Mouse (Mus musculus): ENCODE data around the gene Galnt10. TPM values are rescaled to one million over a fixed set of nuclear protein-coding genes. Genes with fewer than 3 reads are reported as not detected.

Galnt10 gene
- polyA plus RNA-seq, 1 experiment, result 27.2 TPM

GRCm38 (mm10) chr11:57689811-57690210, 44.6 kb downstream of the Galnt10 start:
- Histone ChIP-seq H3K27me3 (ENCODE audit: control insufficient read depth, insufficient read depth, insufficient read length) (no peaks in the 10 kb centered on the region), H3K79me2 (ENCODE audit: control insufficient read depth, insufficient read depth) (no peaks in the 10 kb centered on the region), H3K36me3 (ENCODE audit: control insufficient read depth, insufficient read depth) (no peaks in the 10 kb centered on the region), H3K4me2 (ENCODE audit: low read depth) (peak overlapping the region; percentile 76), H3K4me3 (no peak overlapping the region), H3ac (ENCODE audit: control insufficient read depth, insufficient read length) (no peak overlapping the region)
- no peak for TF ChIP-seq POLR2AphosphoS2 (IDR thresholded peaks at IDR 0.05; ENCODE audit: insufficient read length, low read depth)
- no peak for TF ChIP-seq TCF3 (IDR thresholded peaks at IDR 0.05; ENCODE audit: insufficient read length, low read depth)
- TF ChIP-seq USF1 (IDR thresholded peaks at IDR 0.05; ENCODE audit: low read depth), result no peak
- no peak for TF ChIP-seq REST (IDR thresholded peaks at IDR 0.05; ENCODE audit: insufficient read depth, insufficient read length)
- TF ChIP-seq MYOG (IDR thresholded peaks at IDR 0.05; ENCODE audit: control insufficient read depth in 1 of 3, insufficient read depth in 1 of 3, insufficient read length in 2 of 3, low read depth in 2 of 3), result no peak
- no peak for TF ChIP-seq POLR2A (IDR thresholded peaks at IDR 0.05; ENCODE audit: insufficient read length, low read depth)
- no peak for TF ChIP-seq MYOD1 (IDR thresholded peaks at IDR 0.05; ENCODE audit: control insufficient read depth in 1 of 3, insufficient read length in 2 of 3, low read depth in 2 of 3)
- TF ChIP-seq TCF12 (IDR thresholded peaks at IDR 0.05; ENCODE audit: insufficient read depth, poor library complexity, severe bottlenecking), result no peak
- TF ChIP-seq CEBPB (IDR thresholded peaks at IDR 0.05; ENCODE audit: insufficient read depth, poor library complexity, severe bottlenecking), result no peak
- TF ChIP-seq MAX (IDR thresholded peaks at IDR 0.05; ENCODE audit: low read depth), result no peak
- TF ChIP-seq E2F4 (IDR thresholded peaks at IDR 0.05; ENCODE audit: insufficient read depth), result no peak
- TF ChIP-seq SRF (IDR thresholded peaks at IDR 0.05; ENCODE audit: control insufficient read depth, insufficient read length, low read depth), result no peak

GRCm38 (mm10) chr11:57690836-57691235, 45.6 kb downstream of the Galnt10 start:
- no peaks in the 10 kb centered on the region for H3K36me3 ChIP-seq (ENCODE audit: control insufficient read depth, insufficient read depth)
- no peak overlapping the region for H3K4me3 ChIP-seq
- no peaks in the 10 kb centered on the region for H3K79me2 ChIP-seq (ENCODE audit: control insufficient read depth, insufficient read depth)
- TF ChIP-seq POLR2AphosphoS2 (IDR thresholded peaks at IDR 0.05; ENCODE audit: insufficient read length, low read depth) (no peak), MYOD1 (IDR thresholded peaks at IDR 0.05; ENCODE audit: control insufficient read depth in 1 of 3, insufficient read length in 2 of 3, low read depth in 2 of 3) (no peak), REST (IDR thresholded peaks at IDR 0.05; ENCODE audit: insufficient read depth, insufficient read length) (no peak), E2F4 (IDR thresholded peaks at IDR 0.05; ENCODE audit: insufficient read depth) (no peak), USF1 (IDR thresholded peaks at IDR 0.05; ENCODE audit: low read depth) (no peak), CEBPB (IDR thresholded peaks at IDR 0.05; ENCODE audit: insufficient read depth, poor library complexity, severe bottlenecking) (no peak), TCF12 (IDR thresholded peaks at IDR 0.05; ENCODE audit: insufficient read depth, poor library complexity, severe bottlenecking) (no peak), TCF3 (IDR thresholded peaks at IDR 0.05; ENCODE audit: insufficient read length, low read depth) (no peak), POLR2A (IDR thresholded peaks at IDR 0.05; ENCODE audit: insufficient read length, low read depth) (no peak), MAX (IDR thresholded peaks at IDR 0.05; ENCODE audit: low read depth) (no peak), MYOG (IDR thresholded peaks at IDR 0.05; ENCODE audit: control insufficient read depth in 1 of 3, insufficient read depth in 1 of 3, insufficient read length in 2 of 3, low read depth in 2 of 3) (no peak), SRF (IDR thresholded peaks at IDR 0.05; ENCODE audit: control insufficient read depth, insufficient read length, low read depth) (no peak)
- H3K27me3 ChIP-seq (ENCODE audit: control insufficient read depth, insufficient read depth, insufficient read length), result no peaks in the 10 kb centered on the region
- no peak overlapping the region for H3K4me2 ChIP-seq (ENCODE audit: low read depth)
- no peak overlapping the region for H3ac ChIP-seq (ENCODE audit: control insufficient read depth, insufficient read length)

GRCm38 (mm10) chr11:57691939-57692338, 46.7 kb downstream of the Galnt10 start:
- Histone ChIP-seq H3K27me3 (ENCODE audit: control insufficient read depth, insufficient read depth, insufficient read length) (no peaks in the 10 kb centered on the region), H3K36me3 (ENCODE audit: control insufficient read depth, insufficient read depth) (no peaks in the 10 kb centered on the region), H3K4me3 (no peak overlapping the region), H3ac (ENCODE audit: control insufficient read depth, insufficient read length) (no peak overlapping the region), H3K4me2 (ENCODE audit: low read depth) (no peak overlapping the region), H3K79me2 (ENCODE audit: control insufficient read depth, insufficient read depth) (no peaks in the 10 kb centered on the region)
- TF ChIP-seq MYOD1 (IDR thresholded peaks at IDR 0.05; ENCODE audit: control insufficient read depth in 1 of 3, insufficient read length in 2 of 3, low read depth in 2 of 3) (no peak), USF1 (IDR thresholded peaks at IDR 0.05; ENCODE audit: low read depth) (no peak), TCF3 (IDR thresholded peaks at IDR 0.05; ENCODE audit: insufficient read length, low read depth) (no peak), TCF12 (IDR thresholded peaks at IDR 0.05; ENCODE audit: insufficient read depth, poor library complexity, severe bottlenecking) (no peak), CEBPB (IDR thresholded peaks at IDR 0.05; ENCODE audit: insufficient read depth, poor library complexity, severe bottlenecking) (no peak), POLR2AphosphoS2 (IDR thresholded peaks at IDR 0.05; ENCODE audit: insufficient read length, low read depth) (no peak), SRF (IDR thresholded peaks at IDR 0.05; ENCODE audit: control insufficient read depth, insufficient read length, low read depth) (no peak), MAX (IDR thresholded peaks at IDR 0.05; ENCODE audit: low read depth) (no peak)

- H3K4me3 ChIP-seq, result no peak overlapping the region
- no peak overlapping the region for H3K4me2 ChIP-seq (ENCODE audit: low read depth)
- H3ac ChIP-seq (ENCODE audit: control insufficient read depth, insufficient read length), result no peak overlapping the region
- TF ChIP-seq MYOD1 (IDR thresholded peaks at IDR 0.05; ENCODE audit: control insufficient read depth in 1 of 3, insufficient read length in 2 of 3, low read depth in 2 of 3), result peak in 2 of 3 experiments; percentile 86 to 93
- TF ChIP-seq USF1 (IDR thresholded peaks at IDR 0.05; ENCODE audit: low read depth), result no peak
- TF ChIP-seq MYOG (IDR thresholded peaks at IDR 0.05; ENCODE audit: control insufficient read depth in 1 of 3, insufficient read depth in 1 of 3, insufficient read length in 2 of 3, low read depth in 2 of 3), result peak in 2 of 3 experiments; percentile 92 to 94
- TF ChIP-seq E2F4 (IDR thresholded peaks at IDR 0.05; ENCODE audit: insufficient read depth), result no peak
- TF ChIP-seq CEBPB (IDR thresholded peaks at IDR 0.05; ENCODE audit: insufficient read depth, poor library complexity, severe bottlenecking), result no peak
- no peak for TF ChIP-seq SRF (IDR thresholded peaks at IDR 0.05; ENCODE audit: control insufficient read depth, insufficient read length, low read depth)
- no peak for TF ChIP-seq POLR2A (IDR thresholded peaks at IDR 0.05; ENCODE audit: insufficient read length, low read depth)
- peak; percentile 76 for TF ChIP-seq TCF3 (IDR thresholded peaks at IDR 0.05; ENCODE audit: insufficient read length, low read depth)
- TF ChIP-seq TCF12 (IDR thresholded peaks at IDR 0.05; ENCODE audit: insufficient read depth, poor library complexity, severe bottlenecking), result no peak
- TF ChIP-seq REST (IDR thresholded peaks at IDR 0.05; ENCODE audit: insufficient read depth, insufficient read length), result no peak
- TF ChIP-seq MAX (IDR thresholded peaks at IDR 0.05; ENCODE audit: low read depth), result no peak
- TF ChIP-seq POLR2AphosphoS2 (IDR thresholded peaks at IDR 0.05; ENCODE audit: insufficient read length, low read depth), result no peak
- no peaks in the 10 kb centered on the region for H3K27me3 ChIP-seq (ENCODE audit: control insufficient read depth, insufficient read depth, insufficient read length)
- no peaks in the 10 kb centered on the region for H3K79me2 ChIP-seq (ENCODE audit: control insufficient read depth, insufficient read depth)
- no peaks in the 10 kb centered on the region for H3K36me3 ChIP-seq (ENCODE audit: control insufficient read depth, insufficient read depth)
Observed at GRCm38 (mm10) chr11:57692726-57693125, 47.5 kb downstream of the Galnt10 start.

Measured in myocyte (in vitro differentiated cells).